Mouse (Mus musculus) myocyte (in vitro differentiated cells): ENCODE data around the gene Nccrp1. TPM values are rescaled to one million over a fixed set of nuclear protein-coding genes. Genes with fewer than 3 reads are reported as not detected.

Source experiments
- H3K27me3 ChIP-seq: one replicate; pipeline ENCODE4 v1.6.1; 2011; ENCODE audit not compliant: control insufficient read depth, insufficient read depth, insufficient read length
- H3K36me3 ChIP-seq: one replicate; pipeline ENCODE4 v1.6.1; 2011; ENCODE audit not compliant: control insufficient read depth, insufficient read depth
- H3K4me2 ChIP-seq: one replicate; pipeline ENCODE4 v1.6.1; 2011; ENCODE audit warnings: low read depth, control low read depth
- H3K4me3 ChIP-seq: one replicate; pipeline ENCODE4 v1.5.1; 2011; ENCODE audit warnings: mild to moderate bottlenecking, control low read depth, moderate library complexity
- H3K79me2 ChIP-seq: one replicate; pipeline ENCODE4 v1.6.1; 2011; ENCODE audit not compliant: control insufficient read depth, insufficient read depth
- H3ac ChIP-seq: one replicate; pipeline ENCODE4 v1.6.1; 2011; ENCODE audit not compliant: control insufficient read depth, insufficient read length
- CEBPB ChIP-seq: IDR thresholded peaks from 2 replicates; pipeline ENCODE4 v1.6.1; 2011; ENCODE audit warnings: mild to moderate bottlenecking, moderate library complexity; ENCODE audit not compliant: poor library complexity, insufficient read depth, severe bottlenecking
- E2F4 ChIP-seq: IDR thresholded peaks from one replicate; pipeline ENCODE4 v1.6.1; 2011; ENCODE audit warnings: mild to moderate bottlenecking, control low read depth, moderate library complexity; ENCODE audit not compliant: insufficient read depth
- MAX ChIP-seq: IDR thresholded peaks from one replicate; pipeline ENCODE4 v1.6.1; 2011; ENCODE audit warnings: low read depth, mild to moderate bottlenecking, control low read depth
- MYOD1 ChIP-seq, 3 experiments: IDR thresholded peaks; one replicate each; pipeline ENCODE4 v1.6.1; 2011; ENCODE audit warnings: control low read depth in 2 of 3, low read depth in 2 of 3, mild to moderate bottlenecking in 2 of 3, moderate library complexity in 1 of 3; ENCODE audit not compliant: insufficient read length in 2 of 3, control insufficient read depth in 1 of 3
- MYOG ChIP-seq, 3 experiments: IDR thresholded peaks; one replicate each; pipeline ENCODE4 v1.6.1; 2011; ENCODE audit warnings: control low read depth in 2 of 3, low read depth in 2 of 3, mild to moderate bottlenecking in 2 of 3; ENCODE audit not compliant: insufficient read length in 2 of 3, control insufficient read depth in 1 of 3, insufficient read depth in 1 of 3
- POLR2A ChIP-seq: IDR thresholded peaks from one replicate; pipeline ENCODE4 v1.6.1; 2011; ENCODE audit warnings: low read depth, mild to moderate bottlenecking, control low read depth, moderate library complexity; ENCODE audit not compliant: insufficient read length
- POLR2AphosphoS2 ChIP-seq: IDR thresholded peaks from one replicate; pipeline ENCODE4 v1.6.1; 2011; ENCODE audit warnings: low read depth, control low read depth; ENCODE audit not compliant: insufficient read length
- REST ChIP-seq: IDR thresholded peaks from one replicate; pipeline ENCODE4 v1.6.1; 2011; ENCODE audit warnings: mild to moderate bottlenecking, control low read depth, moderate library complexity; ENCODE audit not compliant: insufficient read depth, insufficient read length
- SRF ChIP-seq: IDR thresholded peaks from one replicate; pipeline ENCODE4 v1.6.1; 2011; ENCODE audit warnings: low read depth; ENCODE audit not compliant: control insufficient read depth, insufficient read length
- TCF12 ChIP-seq: IDR thresholded peaks from one replicate; pipeline ENCODE4 v1.6.1; 2011; ENCODE audit warnings: mild to moderate bottlenecking, control low read depth; ENCODE audit not compliant: poor library complexity, insufficient read depth, severe bottlenecking
- TCF3 ChIP-seq: IDR thresholded peaks from one replicate; pipeline ENCODE4 v1.6.1; 2011; ENCODE audit warnings: low read depth, control low read depth; ENCODE audit not compliant: insufficient read length
- USF1 ChIP-seq: IDR thresholded peaks from one replicate; pipeline ENCODE4 v1.6.1; 2011; ENCODE audit warnings: low read depth, mild to moderate bottlenecking, control low read depth, moderate library complexity
- polyA plus RNA-seq: library from polyadenylated mRNA; unstranded; fragments of >200 nt; fragmentation: generic; extraction: Trizol; gene quantifications from one replicate; pipeline ENCODE4 v1.2.1, GENCODE M21; 2012; ENCODE audit warnings: missing spikeins

Gene Nccrp1
- polyA plus RNA-seq, 1 experiment: 0.07 TPM

GRCm38 (mm10) chr7:28576271-28576914 lies 29.3 kb upstream of the Nccrp1 start:
- Histone ChIP-seq H3ac (no peak overlapping the region), H3K4me3 (no peak overlapping the region), H3K36me3 (no peaks in the 10 kb centered on the region), H3K27me3 (no peaks in the 10 kb centered on the region), H3K79me2 (peaks cover 57% of the 10 kb centered on the region), H3K4me2 (no peak overlapping the region)
- TF ChIP-seq TCF12: no peak
- no peak for TF ChIP-seq POLR2A
- no peak for TF ChIP-seq MYOG (IDR thresholded peaks at IDR 0.05; ENCODE audit: control insufficient read depth in 1 of 3, insufficient read depth in 1 of 3, insufficient read length in 2 of 3, low read depth in 2 of 3)
- no peak for TF ChIP-seq POLR2AphosphoS2
- no peak for TF ChIP-seq USF1
- TF ChIP-seq SRF: no peak
- no peak for TF ChIP-seq CEBPB
- no peak for TF ChIP-seq E2F4
- TF ChIP-seq REST: no peak
- TF ChIP-seq MAX: no peak
- TF ChIP-seq TCF3: no peak
- TF ChIP-seq MYOD1 (IDR thresholded peaks at IDR 0.05; ENCODE audit: control insufficient read depth in 1 of 3, insufficient read length in 2 of 3, low read depth in 2 of 3): no peak

GRCm38 (mm10) chr7:28575597-28575996 lies 28.5 kb upstream of the Nccrp1 start:
- Histone ChIP-seq H3K79me2 (peaks cover 52% of the 10 kb centered on the region), H3ac (no peak overlapping the region), H3K4me3 (no peak overlapping the region), H3K36me3 (no peaks in the 10 kb centered on the region), H3K4me2 (no peak overlapping the region), H3K27me3 (no peaks in the 10 kb centered on the region)
- no peak for TF ChIP-seq MYOD1 (IDR thresholded peaks at IDR 0.05; ENCODE audit: control insufficient read depth in 1 of 3, insufficient read length in 2 of 3, low read depth in 2 of 3)
- no peak for TF ChIP-seq TCF3
- no peak for TF ChIP-seq POLR2A
- no peak for TF ChIP-seq TCF12
- TF ChIP-seq CEBPB: no peak
- TF ChIP-seq E2F4: no peak
- TF ChIP-seq USF1: no peak
- TF ChIP-seq REST: no peak
- no peak for TF ChIP-seq MYOG (IDR thresholded peaks at IDR 0.05; ENCODE audit: control insufficient read depth in 1 of 3, insufficient read depth in 1 of 3, insufficient read length in 2 of 3, low read depth in 2 of 3)
- no peak for TF ChIP-seq SRF
- TF ChIP-seq MAX: no peak

GRCm38 (mm10) chr7:28573236-28573635 lies 26.2 kb upstream of the Nccrp1 start:
- Histone ChIP-seq H3K27me3 (no peaks in the 10 kb centered on the region), H3K79me2 (peaks cover 31% of the 10 kb centered on the region), H3K4me3 (no peak overlapping the region), H3K4me2 (no peak overlapping the region), H3ac (no peak overlapping the region), H3K36me3 (no peaks in the 10 kb centered on the region)
- TF ChIP-seq MYOD1 (IDR thresholded peaks at IDR 0.05; ENCODE audit: control insufficient read depth in 1 of 3, insufficient read length in 2 of 3, low read depth in 2 of 3) (no peak), E2F4 (no peak), TCF12 (no peak), MYOG (IDR thresholded peaks at IDR 0.05; ENCODE audit: control insufficient read depth in 1 of 3, insufficient read depth in 1 of 3, insufficient read length in 2 of 3, low read depth in 2 of 3) (no peak), CEBPB (no peak), SRF (no peak), REST (no peak), POLR2A (no peak), USF1 (no peak), MAX (no peak), POLR2AphosphoS2 (no peak), TCF3 (no peak)

GRCm38 (mm10) chr7:28572689-28573088 lies 25.6 kb upstream of the Nccrp1 start:
- Histone ChIP-seq H3K36me3 (no peaks in the 10 kb centered on the region), H3K4me2 (no peak overlapping the region), H3K4me3 (no peak overlapping the region), H3ac (no peak overlapping the region), H3K79me2 (peaks cover 26% of the 10 kb centered on the region), H3K27me3 (no peaks in the 10 kb centered on the region)
- TF ChIP-seq MYOG (IDR thresholded peaks at IDR 0.05; ENCODE audit: control insufficient read depth in 1 of 3, insufficient read depth in 1 of 3, insufficient read length in 2 of 3, low read depth in 2 of 3): no peak
- no peak for TF ChIP-seq POLR2AphosphoS2
- no peak for TF ChIP-seq USF1
- TF ChIP-seq SRF: no peak
- no peak for TF ChIP-seq TCF12
- TF ChIP-seq MAX: no peak
- TF ChIP-seq TCF3: no peak
- TF ChIP-seq CEBPB: no peak
- no peak for TF ChIP-seq MYOD1 (IDR thresholded peaks at IDR 0.05; ENCODE audit: control insufficient read depth in 1 of 3, insufficient read length in 2 of 3, low read depth in 2 of 3)
- no peak for TF ChIP-seq POLR2A
